Mouse (Mus musculus) thymus, postnatal 4 days (tissue): ENCODE results near the gene Tatdn2.

Experiments used
- DNase-seq: peaks from one replicate; pipeline ENCODE4 v3.0.0; 2021

Tatdn2 gene

DNA sequence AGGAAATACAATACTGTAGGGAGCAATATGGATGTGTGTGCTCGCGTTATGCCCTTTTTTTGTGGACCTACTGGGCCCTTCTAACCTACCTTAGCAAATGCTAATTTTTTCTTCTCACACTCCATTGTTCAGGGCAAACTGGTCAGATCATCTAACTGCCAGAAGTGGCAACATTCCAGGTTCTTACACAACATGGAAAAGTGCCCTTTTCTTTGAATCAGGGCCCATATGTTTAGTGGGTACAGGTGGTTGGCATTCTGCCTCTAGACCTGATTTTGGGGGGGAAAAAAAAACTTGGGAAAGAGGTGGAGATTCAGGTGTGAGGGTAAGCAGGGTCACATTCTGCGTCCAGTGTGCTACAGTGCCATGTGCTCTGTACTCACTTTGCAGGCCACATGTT, 20.7 kb downstream of the Tatdn2 start:
- DNase-seq: no peak

DNA sequence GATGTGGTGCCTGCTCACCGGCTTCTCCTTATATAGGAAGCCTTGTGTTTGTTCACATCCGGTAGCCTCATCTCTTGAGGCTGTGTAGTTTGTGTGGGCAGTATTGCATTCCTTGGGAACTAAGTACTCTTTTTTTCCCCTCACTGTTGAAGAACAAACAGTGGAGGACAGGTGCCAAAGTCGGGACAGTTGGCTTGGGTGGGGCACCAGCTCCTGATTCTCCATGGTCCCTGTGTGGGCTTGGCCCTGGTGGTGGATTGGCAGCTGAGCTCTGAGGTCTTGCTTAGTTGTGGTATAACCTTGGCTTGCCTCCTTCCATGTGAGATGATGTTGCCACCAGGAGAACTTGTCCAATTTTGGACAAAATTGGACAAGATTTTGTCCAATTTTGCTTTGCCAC, 23.0 kb downstream of the Tatdn2 start, which contains the start of gene Ghrl:
Gene Ghrl (minus strand): TSS at position 3 of the 400 bp plus-strand sequence.
- no peak for DNase-seq

GRCm38 (mm10) chr6:113721061-113721460, 24.2 kb downstream of the Tatdn2 start:
- DNase-seq: no peak

DNA sequence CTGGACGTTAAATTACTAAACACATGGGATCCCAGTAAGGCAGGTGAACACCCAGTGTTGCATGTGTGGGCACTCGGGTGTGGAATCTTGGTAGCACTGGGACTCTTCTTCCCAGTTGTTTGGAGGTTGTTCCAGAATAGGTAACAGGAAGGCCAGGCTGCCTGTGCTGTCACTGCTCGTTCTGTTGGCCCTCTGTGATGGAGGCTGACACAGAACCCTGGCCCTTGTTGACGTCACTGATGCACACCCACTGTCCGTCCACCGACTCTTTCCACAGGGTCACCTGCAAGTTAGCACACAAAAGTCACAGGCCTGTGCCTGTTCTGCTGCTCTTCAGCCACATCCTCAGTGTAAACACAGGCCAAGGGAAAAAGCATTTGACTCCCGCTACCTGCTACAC, 31.3 kb downstream of the Tatdn2 start:
- no peak for DNase-seq

- no peak for DNase-seq
Observed at GRCm38 (mm10) chr6:113731296-113731695, 34.4 kb downstream of the Tatdn2 start.

GRCm38 (mm10) chr6:113737318-113738046, 40.6 kb downstream of the Tatdn2 start:
- DNase-seq: no peak

- DNase-seq: peak; percentile 91
Observed at GRCm38 (mm10) chr6:113740236-113741217, 43.7 kb downstream of the Tatdn2 start, which contains the start of gene Sec13. Sec13 (minus strand) TSS chr6:113740743.

DNA sequence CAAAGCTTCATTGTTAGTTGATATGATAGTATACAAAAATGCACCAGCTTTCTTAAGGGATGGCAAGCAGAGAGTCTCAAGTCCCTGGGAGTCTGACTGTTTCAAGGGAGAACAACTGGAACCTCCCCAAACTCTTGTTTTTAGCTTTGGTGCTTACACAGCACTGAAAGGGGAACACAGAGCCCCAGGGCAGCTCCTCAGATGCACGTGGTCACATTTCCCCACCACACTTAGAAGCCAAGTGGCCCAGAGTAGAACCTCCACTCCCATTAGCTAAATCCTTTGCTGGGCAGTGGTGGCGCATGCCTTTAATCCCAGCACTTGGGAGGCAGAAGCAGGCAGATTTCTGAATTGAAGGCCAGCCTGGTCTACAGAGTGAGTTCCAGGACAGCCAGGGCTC, 44.6 kb downstream of the Tatdn2 start:
- DNase-seq: no peak

GRCm38 (mm10) chr6:113742321-113742720, 45.5 kb downstream of the Tatdn2 start:
- no peak for DNase-seq

DNA sequence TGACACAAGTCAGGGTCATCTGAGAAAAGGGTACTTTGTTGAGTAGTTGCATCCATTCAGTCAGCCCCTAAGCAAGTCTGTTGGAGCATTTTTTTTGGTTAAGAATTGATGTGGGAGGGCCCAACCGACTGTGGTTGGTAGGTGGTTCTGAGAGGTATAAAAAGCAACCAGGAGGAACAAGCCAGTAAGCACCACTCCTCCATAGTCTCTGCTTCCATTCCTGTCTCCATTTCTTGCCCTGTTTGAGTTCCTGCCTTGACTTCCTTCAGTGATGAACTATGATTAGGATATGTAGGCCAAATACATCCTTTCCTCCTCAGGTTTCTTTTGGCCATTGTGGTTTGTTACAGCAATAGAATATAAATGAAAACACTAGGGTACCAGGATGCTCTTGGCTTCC, 46.3 kb downstream of the Tatdn2 start:
- DNase-seq: no peak

GRCm38 (mm10) chr6:113745117-113745516, 48.3 kb downstream of the Tatdn2 start:
- no peak for DNase-seq

GRCm38 (mm10) chr6:113747284-113747683, 50.4 kb downstream of the Tatdn2 start:
- no peak for DNase-seq

GRCm38 (mm10) chr6:113748351-113748750, 51.5 kb downstream of the Tatdn2 start:
- peak; percentile 40 for DNase-seq

- peak; percentile 70 for DNase-seq
Observed at GRCm38 (mm10) chr6:113749119-113749685, 52.4 kb downstream of the Tatdn2 start.
